Mouse (Mus musculus): Measurements from ENCODE around the gene Ccdc167. TPM values are rescaled to one million over a fixed set of nuclear protein-coding genes. Genes with fewer than 3 reads are reported as not detected.
A peak's percentile ranks its signal among the peaks of the same experiment; 100 is the strongest.

Ccdc167 gene
- total RNA-seq (2014; rRNA removed) = 7.7 and 8.8 TPM in 2 replicates
- 7.4 and 7.7 TPM in 2 replicates for polyA plus RNA-seq (2015; fragmentation: Nextera tagmentation; extraction: Ambion mirVana)

DNA sequence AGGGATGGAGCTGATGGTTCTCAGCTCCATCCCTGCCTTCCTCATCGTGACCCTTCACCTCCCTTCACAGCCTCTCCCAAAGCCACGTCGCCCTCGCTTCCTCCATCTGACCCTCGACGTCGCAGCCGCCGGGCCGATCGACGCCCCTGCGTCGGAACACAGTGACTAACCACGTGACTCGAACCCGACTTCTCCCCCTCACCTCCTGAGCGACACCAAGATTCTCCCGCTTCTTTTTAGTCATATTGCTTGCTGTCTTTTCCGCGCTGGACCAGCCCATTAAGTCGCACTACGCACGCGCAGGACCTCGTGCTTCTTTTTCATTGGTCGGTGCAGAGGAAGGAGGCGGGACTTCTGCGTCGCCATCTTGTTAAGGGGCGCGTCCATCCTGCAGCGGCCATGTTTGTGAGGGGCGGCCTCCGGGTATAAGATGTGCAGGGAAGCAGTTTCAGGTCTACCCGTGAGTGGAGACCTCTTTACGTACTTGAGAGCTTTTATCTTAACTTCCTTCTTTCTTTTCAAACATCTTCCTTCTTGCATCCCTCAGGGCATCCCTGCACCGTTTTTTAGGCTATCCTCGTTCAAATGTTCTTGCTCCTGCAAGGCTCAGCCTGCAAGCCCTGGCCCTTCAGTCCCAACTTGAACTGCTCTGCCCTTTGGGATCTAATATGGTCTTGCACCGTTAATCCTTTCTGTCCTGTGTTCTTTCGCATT is at the start of gene Ccdc167:
Gene Ccdc167 (minus strand): TSS at position 313 of the 714 bp plus-strand sequence.
- Histone ChIP-seq H3K4me1 (ENCODE audit: insufficient read depth) (peaks cover 19% of the 10 kb centered on the region), H3K27me3 (ENCODE audit: insufficient read depth, low read length) (no peaks in the 10 kb centered on the region), H3K4me2 (ENCODE audit: low read depth) (peak within 1 kb of the TSS; percentile 91), H3K9ac (peak within 1 kb of the TSS; percentile 52), H3K36me3 (ENCODE audit: insufficient read depth) (no peaks in the 10 kb centered on the region), H3K9me3 (ENCODE audit: low read length) (no peaks in the 10 kb centered on the region), H3K27ac (ENCODE audit: low read depth, low read length) (peak within 1 kb of the TSS; percentile 70), H3K4me3 (ENCODE audit: low read depth, low read length) (peak within 1 kb of the TSS; percentile 55)
- no peak for TF ChIP-seq CTCF (IDR thresholded peaks at IDR 0.05; ENCODE audit: low read depth)
- 7% methylated on average over 41 of the region's 41 CpGs for WGBS
- ATAC-seq = peak; percentile 98
- peak; percentile 99 for DNase-seq

DNA sequence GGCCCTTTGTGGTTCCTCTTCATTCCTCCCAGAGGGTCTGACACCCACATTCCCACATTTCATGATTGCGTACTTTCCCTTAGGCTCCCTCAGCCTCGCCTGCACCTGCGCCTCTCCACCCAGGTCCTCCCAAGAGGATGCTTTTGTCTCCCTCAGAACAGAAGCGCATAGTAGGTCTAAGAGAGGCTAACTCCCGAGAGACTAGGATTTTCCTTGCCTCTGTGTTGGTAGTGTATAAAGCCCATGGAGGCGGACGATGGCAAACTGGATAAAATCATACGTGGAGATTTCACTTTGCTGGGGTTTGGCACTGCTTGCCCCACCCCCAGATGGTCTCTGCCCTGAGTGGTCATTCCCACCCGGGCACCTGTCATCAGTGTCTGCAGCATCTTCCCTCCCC is 48.5 kb upstream of the Ccdc167 start:
- ATAC-seq = no peak
- H3K27me3 ChIP-seq (ENCODE audit: insufficient read depth, low read length) = no peaks in the 10 kb centered on the region
- no peak overlapping the region for H3K4me2 ChIP-seq (ENCODE audit: low read depth)
- H3K4me1 ChIP-seq (ENCODE audit: insufficient read depth) = peaks cover 4% of the 10 kb centered on the region; the same call in 1 of the 2 replicates
- H3K9ac ChIP-seq = no peak overlapping the region
- no peak overlapping the region for H3K4me3 ChIP-seq (ENCODE audit: low read depth, low read length)
- no peak for DNase-seq
- no peak for TF ChIP-seq CTCF (IDR thresholded peaks at IDR 0.05; ENCODE audit: low read depth)
- 91% methylated on average over 9 of the region's 9 CpGs for WGBS
- no peaks in the 10 kb centered on the region for H3K36me3 ChIP-seq (ENCODE audit: insufficient read depth)
- no peak overlapping the region for H3K27ac ChIP-seq (ENCODE audit: low read depth, low read length)
- H3K9me3 ChIP-seq (ENCODE audit: low read length) = no peaks in the 10 kb centered on the region

DNA sequence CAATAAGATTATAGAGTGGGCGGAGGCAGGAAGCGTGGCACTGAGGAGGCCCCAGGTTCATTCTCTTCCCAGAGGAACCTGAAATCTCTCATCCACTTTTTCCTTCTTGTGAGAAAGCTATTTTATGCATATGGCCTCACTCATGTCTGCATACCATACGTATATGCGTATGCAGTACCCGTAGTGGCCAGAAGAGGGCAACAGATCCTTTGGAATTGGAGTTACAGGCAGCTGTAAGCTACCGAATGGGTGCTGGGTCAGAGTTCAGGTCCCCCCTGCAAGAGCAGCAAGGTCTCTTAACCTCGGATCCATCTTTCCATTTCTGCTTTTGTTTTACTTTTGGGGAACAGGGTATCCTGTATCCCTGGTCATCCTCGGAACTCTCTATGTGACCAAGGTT is 45.7 kb upstream of the Ccdc167 start:
- no peak overlapping the region for H3K9ac ChIP-seq
- no peak overlapping the region for H3K27ac ChIP-seq (ENCODE audit: low read depth, low read length)
- no peaks in the 10 kb centered on the region for H3K36me3 ChIP-seq (ENCODE audit: insufficient read depth)
- H3K4me1 ChIP-seq (ENCODE audit: insufficient read depth) = peaks cover 10% of the 10 kb centered on the region; the same call in 1 of the 2 replicates
- ATAC-seq = no peak
- no peak overlapping the region for H3K4me3 ChIP-seq (ENCODE audit: low read depth, low read length)
- peak; percentile 50 for DNase-seq
- no peaks in the 10 kb centered on the region for H3K27me3 ChIP-seq (ENCODE audit: insufficient read depth, low read length)
- H3K9me3 ChIP-seq (ENCODE audit: low read length) = no peaks in the 10 kb centered on the region
- no peak overlapping the region for H3K4me2 ChIP-seq (ENCODE audit: low read depth)
- TF ChIP-seq CTCF (IDR thresholded peaks at IDR 0.05; ENCODE audit: low read depth) = peak; percentile 77
- 67% methylated on average over 8 of the region's 8 CpGs for WGBS

DNA sequence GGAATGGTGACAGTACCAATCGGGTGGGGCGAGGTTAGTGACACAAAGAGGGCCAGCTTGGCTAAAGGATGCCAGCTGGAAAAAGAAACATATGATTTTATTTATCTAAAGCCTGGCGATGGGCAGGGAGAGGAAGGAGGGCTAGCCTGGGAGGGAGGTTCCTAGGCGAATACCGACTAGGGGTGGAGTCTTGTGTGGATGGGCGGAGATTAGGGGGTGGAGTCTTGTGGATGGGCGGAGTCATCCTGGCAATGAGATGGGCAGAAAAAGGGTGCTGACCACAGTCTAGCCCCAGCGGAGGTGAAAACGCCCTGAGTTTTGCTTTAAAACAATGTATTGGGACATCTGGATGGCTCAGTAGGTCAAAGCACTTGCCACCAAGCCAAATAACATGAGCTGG is 45.1 kb upstream of the Ccdc167 start:
- no peak overlapping the region for H3K9ac ChIP-seq
- H3K27ac ChIP-seq (ENCODE audit: low read depth, low read length) = no peak overlapping the region
- H3K4me1 ChIP-seq (ENCODE audit: insufficient read depth) = peaks cover 10% of the 10 kb centered on the region; the same call in 1 of the 2 replicates
- H3K4me3 ChIP-seq (ENCODE audit: low read depth, low read length) = no peak overlapping the region
- TF ChIP-seq CTCF (IDR thresholded peaks at IDR 0.05; ENCODE audit: low read depth) = no peak
- ATAC-seq = no peak
- H3K9me3 ChIP-seq (ENCODE audit: low read length) = no peaks in the 10 kb centered on the region
- WGBS = 83% methylated on average over 9 of the region's 9 CpGs
- H3K36me3 ChIP-seq (ENCODE audit: insufficient read depth) = no peaks in the 10 kb centered on the region
- no peaks in the 10 kb centered on the region for H3K27me3 ChIP-seq (ENCODE audit: insufficient read depth, low read length)
- no peak overlapping the region for H3K4me2 ChIP-seq (ENCODE audit: low read depth)
- no peak for DNase-seq

DNA sequence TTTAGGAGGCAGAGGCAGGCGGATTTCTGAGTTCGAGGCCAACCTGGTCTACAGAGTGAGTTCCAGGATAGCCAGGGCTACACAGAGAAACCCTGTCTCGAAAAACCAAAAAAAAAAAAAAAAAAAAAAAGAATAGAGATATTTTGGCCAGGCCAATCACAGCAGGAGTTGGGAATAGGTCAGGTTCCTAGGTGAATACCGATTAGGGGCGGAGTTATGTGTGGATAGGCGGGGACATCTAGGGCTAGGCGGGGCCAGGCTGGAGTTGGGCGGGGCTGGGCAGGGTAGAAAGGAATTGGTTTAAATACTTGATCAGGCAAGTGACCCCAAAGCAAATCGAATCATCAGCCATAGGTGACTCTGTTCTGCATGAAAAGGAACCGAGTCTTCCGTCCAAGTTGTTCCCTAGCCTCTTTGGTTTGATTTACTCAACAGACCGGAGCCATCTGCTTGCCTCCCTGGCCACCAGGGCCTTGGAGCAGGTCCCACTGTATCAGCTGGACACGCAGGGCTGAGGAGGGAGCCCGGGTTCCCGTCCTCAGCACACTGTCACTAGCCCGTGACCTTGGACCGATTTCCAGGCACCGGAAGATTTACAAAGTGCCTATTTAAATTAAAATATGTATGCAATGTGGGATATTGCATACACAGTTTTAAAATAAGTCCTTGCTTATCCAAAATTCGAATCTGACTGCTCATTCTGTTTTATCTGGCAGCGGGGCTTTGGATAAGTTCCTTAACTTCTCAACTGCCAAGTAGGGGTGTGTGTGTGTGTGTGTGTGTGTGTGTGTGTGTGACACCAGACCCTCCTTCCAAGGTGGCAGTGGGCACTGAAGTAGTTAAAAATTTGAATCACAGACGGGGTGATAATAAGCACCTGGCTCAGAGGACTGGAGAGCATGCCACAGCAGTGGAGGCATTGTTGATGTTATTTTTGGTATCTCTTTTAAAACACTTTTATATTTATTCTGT is 43.8 kb upstream of the Ccdc167 start:
- no peak for TF ChIP-seq CTCF (IDR thresholded peaks at IDR 0.05; ENCODE audit: low read depth)
- no peak overlapping the region for H3K9ac ChIP-seq
- H3K4me1 ChIP-seq (ENCODE audit: insufficient read depth) = peaks cover 10% of the 10 kb centered on the region; the same call in 1 of the 2 replicates
- H3K27me3 ChIP-seq (ENCODE audit: insufficient read depth, low read length) = no peaks in the 10 kb centered on the region
- no peaks in the 10 kb centered on the region for H3K36me3 ChIP-seq (ENCODE audit: insufficient read depth)
- ATAC-seq (peak; percentile 53; the same call in 1 of the 2 replicates), DNase-seq (peak; percentile 83)
- no peak overlapping the region for H3K4me3 ChIP-seq (ENCODE audit: low read depth, low read length)
- H3K27ac ChIP-seq (ENCODE audit: low read depth, low read length) = peak overlapping the region; percentile 64; the same call in 1 of the 2 replicates
- no peak overlapping the region for H3K4me2 ChIP-seq (ENCODE audit: low read depth)
- WGBS = 63% methylated on average over 19 of the region's 21 CpGs
- H3K9me3 ChIP-seq (ENCODE audit: low read length) = no peaks in the 10 kb centered on the region

DNA sequence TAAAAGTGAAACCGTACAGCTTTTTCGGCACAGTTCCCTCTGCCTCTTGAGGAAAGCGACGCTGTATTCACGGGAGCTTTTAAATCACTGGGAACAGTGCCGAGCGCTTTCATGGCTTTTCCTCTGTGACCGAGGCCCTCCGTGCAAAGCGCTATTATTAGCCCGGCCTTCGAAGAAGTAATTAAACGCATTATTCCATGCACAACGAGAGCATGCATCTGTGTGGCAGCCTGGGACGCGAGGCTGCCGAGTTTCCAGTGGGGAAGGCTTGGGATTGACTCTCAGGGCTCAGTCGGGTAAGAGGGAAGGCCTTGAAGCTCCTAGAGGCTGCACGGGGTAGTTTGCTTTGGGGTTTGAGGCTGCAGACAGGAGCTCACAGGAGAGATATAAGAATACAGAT is 43.1 kb upstream of the Ccdc167 start:
- H3K4me3 ChIP-seq (ENCODE audit: low read depth, low read length) = no peak overlapping the region
- 0 out of 2 replicates have a peak overlapping the region, but pooled peaks have one; percentile 13 for H3K4me2 ChIP-seq (ENCODE audit: low read depth)
- no peaks in the 10 kb centered on the region for H3K27me3 ChIP-seq (ENCODE audit: insufficient read depth, low read length)
- peaks cover 10% of the 10 kb centered on the region; the same call in 1 of the 2 replicates for H3K4me1 ChIP-seq (ENCODE audit: insufficient read depth)
- peak; percentile 61; the same call in 1 of the 2 replicates for ATAC-seq
- H3K27ac ChIP-seq (ENCODE audit: low read depth, low read length) = peak overlapping the region; percentile 64
- TF ChIP-seq CTCF (IDR thresholded peaks at IDR 0.05; ENCODE audit: low read depth) = no peak
- no peaks in the 10 kb centered on the region for H3K36me3 ChIP-seq (ENCODE audit: insufficient read depth)
- 34% methylated on average over 19 of the region's 19 CpGs for WGBS
- H3K9ac ChIP-seq = 0 out of 2 replicates have a peak overlapping the region, but pooled peaks have one; percentile 10
- no peaks in the 10 kb centered on the region for H3K9me3 ChIP-seq (ENCODE audit: low read length)
- peak; percentile 76 for DNase-seq

Measured in forebrain, postnatal 0 days (tissue).